Mouse (Mus musculus) E14TG2a.4 (cell line): ENCODE data around the gene Tmem204.
A peak's percentile ranks its signal among the peaks of the same experiment; 100 is the strongest.

Experiments used
- H3K27me3 ChIP-seq: 2 replicates; pipeline ENCODE4 v1.6.1; 2014; ENCODE audit warnings: low read length, control low read depth; ENCODE audit not compliant: insufficient read depth
- H3K36me3 ChIP-seq: 2 replicates; pipeline ENCODE4 v1.6.1; 2014; ENCODE audit warnings: low read length, control low read depth; ENCODE audit not compliant: insufficient read depth
- H3K4me1 ChIP-seq: replicated peaks from 2 replicates; pipeline ENCODE4 v1.6.1; 2014; ENCODE audit warnings: low read depth, low read length, control low read depth
- H3K4me3 ChIP-seq: replicated peaks from 2 replicates; pipeline ENCODE4 v1.5.1; 2014; ENCODE audit warnings: mild to moderate bottlenecking, low read length
- H3K9me3 ChIP-seq: 2 replicates; pipeline ENCODE4 v1.6.1; 2014; ENCODE audit warnings: low read length, control low read depth
- CTCF ChIP-seq: conservative IDR thresholded peaks from 2 replicates; pipeline ENCODE4 v1.5.1; 2014; ENCODE audit warnings: low read length
- NANOG ChIP-seq: IDR thresholded peaks from 2 replicates; pipeline ENCODE4 v1.6.1; 2014; ENCODE audit warnings: borderline replicate concordance, low read length, mixed read lengths
- POU5F1 ChIP-seq: IDR thresholded peaks from 2 replicates; pipeline ENCODE4 v1.6.1; 2014; ENCODE audit warnings: low read length, borderline replicate concordance

The Tmem204 gene

GRCm38 (mm10) chr17:25063872-25064271 is 19.5 kb downstream of the Tmem204 start:
- peaks cover 21% of the 10 kb centered on the region for H3K36me3 ChIP-seq
- no peaks in the 10 kb centered on the region for H3K9me3 ChIP-seq
- TF ChIP-seq POU5F1 (no peak), NANOG (no peak), CTCF (no peak)
- H3K4me3 ChIP-seq = no peak overlapping the region
- H3K27me3 ChIP-seq = no peaks in the 10 kb centered on the region
- peaks cover 3% of the 10 kb centered on the region; the same call in 1 of the 2 replicates for H3K4me1 ChIP-seq

DNA sequence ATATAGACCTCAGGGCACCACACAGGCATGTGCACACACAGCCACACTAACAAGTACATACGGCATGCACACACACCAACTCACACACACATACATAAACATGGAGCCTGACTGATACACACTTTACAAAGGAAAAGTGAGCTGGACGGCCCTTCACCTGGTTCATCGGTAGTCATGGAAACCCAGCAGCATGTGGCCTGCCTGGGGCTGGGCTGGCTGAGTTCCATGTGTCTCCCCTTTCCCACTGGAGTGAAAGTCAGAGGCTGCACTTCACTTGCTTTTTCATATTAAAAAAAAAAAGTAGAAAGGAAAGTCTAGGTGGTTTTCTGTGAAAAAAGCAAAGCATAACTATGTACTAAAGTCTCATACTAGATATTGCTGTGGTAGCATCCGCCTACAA is 20.1 kb downstream of the Tmem204 start:
- TF ChIP-seq NANOG = no peak
- no peak for TF ChIP-seq POU5F1
- no peak for TF ChIP-seq CTCF
- no peaks in the 10 kb centered on the region for H3K27me3 ChIP-seq
- no peaks in the 10 kb centered on the region for H3K9me3 ChIP-seq
- no peak overlapping the region for H3K4me3 ChIP-seq
- H3K36me3 ChIP-seq = peaks cover 24% of the 10 kb centered on the region
- peaks cover 3% of the 10 kb centered on the region; the same call in 1 of the 2 replicates for H3K4me1 ChIP-seq

DNA sequence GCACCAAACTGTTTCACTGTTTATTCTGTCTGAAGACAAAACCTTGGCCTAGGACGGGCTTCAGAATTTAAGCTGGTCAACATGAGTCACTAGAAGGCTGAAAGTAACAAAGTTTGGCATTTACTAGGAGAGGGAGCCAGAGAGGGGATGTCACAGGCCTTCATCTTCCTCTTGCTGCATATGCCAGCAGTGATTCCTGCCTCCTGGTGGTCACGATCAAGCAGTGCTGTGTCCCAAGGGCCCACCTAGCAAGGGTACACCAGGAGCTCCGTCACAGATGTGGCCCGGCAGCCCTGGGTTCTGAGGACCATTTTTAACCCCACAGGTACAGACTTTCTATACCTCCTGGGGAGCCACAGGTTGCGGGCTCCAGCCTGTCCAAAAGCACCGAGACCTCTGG is 26.4 kb downstream of the Tmem204 start:
- Histone ChIP-seq H3K36me3 (peaks cover 68% of the 10 kb centered on the region), H3K27me3 (no peaks in the 10 kb centered on the region), H3K4me3 (no peak overlapping the region), H3K4me1 (peaks cover 3% of the 10 kb centered on the region; the same call in 1 of the 2 replicates), H3K9me3 (no peaks in the 10 kb centered on the region)
- no peak for TF ChIP-seq POU5F1
- no peak for TF ChIP-seq CTCF
- TF ChIP-seq NANOG = no peak

DNA sequence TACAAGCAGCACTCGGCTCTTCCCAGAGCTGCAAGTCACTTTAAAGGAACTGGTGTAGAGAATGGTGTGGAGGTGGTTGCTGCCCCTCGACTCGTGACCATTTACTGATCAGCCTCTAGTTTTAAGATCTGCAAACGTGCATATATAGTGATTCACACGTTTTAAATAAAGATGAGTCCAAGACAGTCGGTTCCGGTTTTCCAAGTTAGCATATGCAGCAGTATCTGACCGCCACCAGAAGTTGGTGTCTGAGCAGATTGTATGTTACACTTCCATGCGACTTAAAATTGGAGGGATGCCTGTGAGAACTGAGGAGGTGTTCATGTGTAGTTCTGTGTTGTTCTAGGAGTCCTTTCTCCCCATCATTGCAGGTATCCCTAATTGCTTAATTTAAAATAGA is 30.1 kb downstream of the Tmem204 start:
- no peaks in the 10 kb centered on the region; the same call in 1 of the 2 replicates for H3K4me1 ChIP-seq
- H3K4me3 ChIP-seq = no peak overlapping the region
- peaks cover 72% of the 10 kb centered on the region for H3K36me3 ChIP-seq
- TF ChIP-seq CTCF = no peak
- no peak for TF ChIP-seq POU5F1
- TF ChIP-seq NANOG = no peak
- no peaks in the 10 kb centered on the region for H3K9me3 ChIP-seq
- H3K27me3 ChIP-seq = no peaks in the 10 kb centered on the region

GRCm38 (mm10) chr17:25047143-25047542 is 36.2 kb downstream of the Tmem204 start:
- TF ChIP-seq NANOG (no peak), POU5F1 (no peak), CTCF (no peak)
- Histone ChIP-seq H3K27me3 (no peaks in the 10 kb centered on the region), H3K4me3 (no peak overlapping the region), H3K9me3 (no peaks in the 10 kb centered on the region), H3K4me1 (no peaks in the 10 kb centered on the region; the same call in 1 of the 2 replicates), H3K36me3 (peaks cover 35% of the 10 kb centered on the region)

DNA sequence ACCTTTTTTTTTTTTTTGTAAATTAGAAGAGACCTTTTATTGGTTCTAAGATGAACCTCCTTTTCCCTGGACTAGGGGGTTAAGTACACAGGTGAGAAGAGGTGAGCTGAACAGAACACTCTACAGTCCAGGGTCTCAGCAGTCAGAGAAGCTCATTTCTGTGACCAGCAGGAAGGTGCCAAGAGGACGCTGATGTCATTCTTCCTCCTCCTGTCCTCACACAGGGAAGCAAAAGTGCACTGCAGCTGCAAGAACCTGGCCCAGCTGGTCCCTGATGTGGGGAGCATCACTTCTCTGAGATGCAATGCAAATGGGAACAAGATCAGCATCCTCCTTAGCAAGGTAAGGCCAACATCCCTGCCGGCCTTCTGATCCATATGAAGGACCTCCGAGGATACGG is 38.1 kb downstream of the Tmem204 start:
- TF ChIP-seq POU5F1 = no peak
- no peak for TF ChIP-seq NANOG
- TF ChIP-seq CTCF = no peak
- Histone ChIP-seq H3K4me3 (no peak overlapping the region), H3K9me3 (no peaks in the 10 kb centered on the region), H3K27me3 (no peaks in the 10 kb centered on the region), H3K36me3 (peaks cover 36% of the 10 kb centered on the region), H3K4me1 (no peaks in the 10 kb centered on the region; the same call in 1 of the 2 replicates)

- no peak overlapping the region for H3K4me3 ChIP-seq
- no peak for TF ChIP-seq CTCF
- TF ChIP-seq NANOG = no peak
- no peak for TF ChIP-seq POU5F1
- no peaks in the 10 kb centered on the region; the same call in 1 of the 2 replicates for H3K4me1 ChIP-seq
- no peaks in the 10 kb centered on the region for H3K27me3 ChIP-seq
- H3K9me3 ChIP-seq = no peaks in the 10 kb centered on the region
- peaks cover 32% of the 10 kb centered on the region for H3K36me3 ChIP-seq
Observed at GRCm38 (mm10) chr17:25044879-25045278, 38.5 kb downstream of the Tmem204 start.

DNA sequence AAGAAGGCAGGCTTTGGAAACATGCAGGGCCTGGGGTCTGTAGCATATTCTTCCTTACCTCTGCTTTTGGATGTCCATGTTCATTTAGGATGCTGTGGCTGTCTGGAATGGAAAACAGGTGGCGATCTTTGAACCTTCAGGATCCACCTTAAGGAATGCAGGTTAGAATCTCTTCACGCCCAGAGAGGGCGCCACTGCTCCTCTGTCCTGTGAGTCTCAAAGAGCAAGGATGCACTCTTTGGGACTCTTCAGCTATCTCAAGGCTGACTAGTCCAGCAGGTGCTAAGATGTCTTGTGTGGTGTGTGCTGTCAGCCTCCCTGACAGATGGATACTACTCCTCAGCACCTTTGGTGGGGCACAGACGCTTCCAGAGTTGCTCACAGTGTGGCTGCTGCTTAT is 47.2 kb downstream of the Tmem204 start:
- H3K36me3 ChIP-seq = peaks cover 46% of the 10 kb centered on the region
- H3K4me3 ChIP-seq = no peak overlapping the region
- H3K4me1 ChIP-seq = no peaks in the 10 kb centered on the region
- H3K27me3 ChIP-seq = no peaks in the 10 kb centered on the region
- no peaks in the 10 kb centered on the region for H3K9me3 ChIP-seq
- TF ChIP-seq CTCF = peak; percentile 34
- no peak for TF ChIP-seq POU5F1

- Histone ChIP-seq H3K27me3 (no peaks in the 10 kb centered on the region), H3K36me3 (peaks cover 37% of the 10 kb centered on the region), H3K9me3 (no peaks in the 10 kb centered on the region), H3K4me3 (peak overlapping the region; percentile 99), H3K4me1 (peaks cover 37% of the 10 kb centered on the region)
- TF ChIP-seq NANOG (no peak), POU5F1 (no peak), CTCF (no peak)
Observed at GRCm38 (mm10) chr17:25016292-25017132, 66.9 kb downstream of the Tmem204 start.
